Mouse (Mus musculus) effector memory CD4-positive, alpha-beta T cell, adult 5 months (primary cell): ENCODE measurements around the gene Il1f9. TPM values are rescaled to one million over a fixed set of nuclear protein-coding genes. Genes with fewer than 3 reads are reported as not detected.

Experiments used
- polyA plus RNA-seq: library from polyadenylated mRNA; unstranded; fragments of 100-300 nt; shearing (Covaris generic); gene quantifications from one replicate; pipeline ENCODE4 v1.2.1, GENCODE M21; 2017

The Il1f9 gene
- not detected for polyA plus RNA-seq

GRCm38 (mm10) chr2:24186176-24186575, at the start of gene Il1f9:
Il1f9 (plus strand) TSS chr2:24186476.

GRCm38 (mm10) chr2:24152861-24153260, 33.4 kb upstream of the Il1f9 start, which contains the start of gene Il1f8:
Il1f8 (plus strand) TSS chr2:24153161.

GRCm38 (mm10) chr2:24215118-24215517, 28.8 kb downstream of the Il1f9 start, which contains the start of gene Il1f6:
Il1f6 (plus strand) TSS chr2:24215418.

Other genes with a start within 250 kb of the Il1f9 start
- not detected for gene Hnmt, start 137.1 kb upstream of the Il1f9 start, polyA plus RNA-seq
- gene Tbpl2, start 89.9 kb upstream of the Il1f9 start, polyA plus RNA-seq, result not detected
- not detected for gene Il1f8, start 33.3 kb upstream of the Il1f9 start, polyA plus RNA-seq
- not detected for gene Il1f6, start 28.9 kb downstream of the Il1f9 start, polyA plus RNA-seq
- gene Il1f5, start 90.5 kb downstream of the Il1f9 start, polyA plus RNA-seq, result not detected
- not detected for gene Il1f10, start 104.7 kb downstream of the Il1f9 start, polyA plus RNA-seq
- gene Il1rn, start 150.4 kb downstream of the Il1f9 start, polyA plus RNA-seq, result 0.60 TPM
- 105 TPM for gene Psd4, start 181.1 kb downstream of the Il1f9 start, polyA plus RNA-seq